Mouse (Mus musculus) neural tube, embryonic 11.5 days (tissue): ENCODE measurements around the gene Zfp512b. TPM values are rescaled to one million over a fixed set of nuclear protein-coding genes. Genes with fewer than 3 reads are reported as not detected.

ENCODE experiments used
- ATAC-seq: fragments of 200-750 bp; cut with Nextera tagmentation; 2 replicates; pipeline ENCODE4 v1.8.0; 2017; ENCODE audit warnings: moderate number of reproducible peaks, mild to moderate bottlenecking, moderate TSS enrichment, moderate library complexity; ENCODE audit not compliant: insufficient read depth, low FRiP score, low TSS enrichment
- DNase-seq: peaks from one replicate; pipeline ENCODE4 v3.0.0-alpha.2; 2015; ENCODE audit warnings: low spot score
- H3K27ac ChIP-seq: fragments of 300-500 bp; sonication (generic); 2 replicates; pipeline ENCODE4 v1.5.1; 2014; ENCODE audit warnings: low read depth, mild to moderate bottlenecking, low read length
- H3K27me3 ChIP-seq: fragments of 300-500 bp; sonication (generic); 2 replicates; pipeline ENCODE4 v1.6.1; 2014; ENCODE audit warnings: mild to moderate bottlenecking, low read length, mixed read lengths; ENCODE audit not compliant: control insufficient read depth, insufficient read depth
- H3K36me3 ChIP-seq: fragments of 300-500 bp; sonication (generic); 2 replicates; pipeline ENCODE4 v1.6.1; 2014; ENCODE audit warnings: mild to moderate bottlenecking, low read length, moderate library complexity, mixed read lengths; ENCODE audit not compliant: control insufficient read depth, insufficient read depth
- H3K4me1 ChIP-seq: fragments of 300-500 bp; sonication (generic); 2 replicates; pipeline ENCODE4 v1.6.1; 2014; ENCODE audit warnings: low read length, mixed read lengths; ENCODE audit not compliant: control insufficient read depth, insufficient read depth
- H3K4me2 ChIP-seq: fragments of 300-500 bp; sonication (generic); 2 replicates; pipeline ENCODE4 v1.6.1; 2014; ENCODE audit warnings: low read depth, mild to moderate bottlenecking, moderate library complexity
- H3K4me3 ChIP-seq: fragments of 300-500 bp; sonication (generic); 2 replicates; pipeline ENCODE4 v1.5.1; 2014; ENCODE audit warnings: low read depth, low read length
- H3K9ac ChIP-seq: fragments of 300-500 bp; sonication (generic); 2 replicates; pipeline ENCODE4 v1.6.1; 2014; ENCODE audit warnings: mild to moderate bottlenecking, low read length
- H3K9me3 ChIP-seq: fragments of 300-500 bp; sonication (generic); 2 replicates; pipeline ENCODE4 v1.6.1; 2016; ENCODE audit warnings: low read length; ENCODE audit not compliant: control insufficient read depth
- WGBS: fragments of 180-500 bp; shearing (Covaris S2); extraction: QIAGEN DNeasy Blood & Tissue Kit; methylation state at CpG from one replicate; pipeline ENCODE4 v1.1.7; 2014; 5-methylcytosine and 5-hydroxymethylcytosine counted together
- polyA plus RNA-seq: library from polyadenylated mRNA; unstranded; fragments of >200 nt; fragmentation: Nextera tagmentation; extraction: Ambion mirVana; gene quantifications from 2 replicates; pipeline ENCODE4 v1.2.1, GENCODE M21; 2014

Zfp512b gene
- polyA plus RNA-seq, 1 experiment from 2014 or later = 38.1 TPM

DNA sequence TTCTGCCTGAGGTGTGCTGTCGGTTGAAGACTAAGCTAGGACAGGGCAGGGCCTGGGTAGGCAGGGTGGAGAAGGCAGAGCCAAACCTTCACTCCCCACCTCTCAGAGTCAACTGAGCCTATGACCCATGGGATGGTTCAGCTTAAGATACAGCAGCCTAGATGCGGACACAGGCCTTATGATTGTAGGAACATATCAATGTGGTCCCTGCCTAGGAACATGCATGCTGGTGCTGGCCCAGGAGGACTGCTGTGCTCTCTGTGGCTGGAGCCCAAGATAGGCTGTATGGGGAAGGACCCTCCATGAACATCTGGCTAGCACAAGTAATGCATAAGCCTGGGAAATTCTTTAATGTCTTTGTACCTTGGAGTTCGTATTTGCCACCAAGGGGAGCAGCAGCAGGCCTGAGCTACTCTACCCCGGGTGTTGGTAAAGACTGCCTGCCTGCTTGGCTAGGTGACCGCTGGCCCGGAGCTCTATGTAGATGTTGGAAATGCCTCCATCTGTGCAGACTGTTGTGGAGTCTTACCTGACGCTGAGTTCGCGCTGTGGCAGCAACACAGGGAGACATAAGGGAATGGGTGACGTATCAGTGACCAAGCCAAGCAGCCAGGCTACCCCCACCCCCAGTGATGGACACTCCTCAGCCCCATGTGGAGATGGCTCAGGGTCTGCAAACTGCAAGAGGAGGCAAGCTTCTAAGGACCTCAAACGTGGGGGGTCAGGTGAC lies 20.5 kb downstream of the Zfp512b start:
- DNase-seq = no peak
- H3K4me3 ChIP-seq = no peak overlapping the region
- H3K9me3 ChIP-seq = no peaks in the 10 kb centered on the region
- no peak overlapping the region for H3K27ac ChIP-seq
- 89% methylated on average over 11 of the region's 11 CpGs for WGBS
- no peaks in the 10 kb centered on the region for H3K36me3 ChIP-seq
- no peak overlapping the region for H3K9ac ChIP-seq
- no peaks in the 10 kb centered on the region for H3K27me3 ChIP-seq
- no peaks in the 10 kb centered on the region for H3K4me1 ChIP-seq
- no peak overlapping the region for H3K4me2 ChIP-seq
- no peak for ATAC-seq

DNA sequence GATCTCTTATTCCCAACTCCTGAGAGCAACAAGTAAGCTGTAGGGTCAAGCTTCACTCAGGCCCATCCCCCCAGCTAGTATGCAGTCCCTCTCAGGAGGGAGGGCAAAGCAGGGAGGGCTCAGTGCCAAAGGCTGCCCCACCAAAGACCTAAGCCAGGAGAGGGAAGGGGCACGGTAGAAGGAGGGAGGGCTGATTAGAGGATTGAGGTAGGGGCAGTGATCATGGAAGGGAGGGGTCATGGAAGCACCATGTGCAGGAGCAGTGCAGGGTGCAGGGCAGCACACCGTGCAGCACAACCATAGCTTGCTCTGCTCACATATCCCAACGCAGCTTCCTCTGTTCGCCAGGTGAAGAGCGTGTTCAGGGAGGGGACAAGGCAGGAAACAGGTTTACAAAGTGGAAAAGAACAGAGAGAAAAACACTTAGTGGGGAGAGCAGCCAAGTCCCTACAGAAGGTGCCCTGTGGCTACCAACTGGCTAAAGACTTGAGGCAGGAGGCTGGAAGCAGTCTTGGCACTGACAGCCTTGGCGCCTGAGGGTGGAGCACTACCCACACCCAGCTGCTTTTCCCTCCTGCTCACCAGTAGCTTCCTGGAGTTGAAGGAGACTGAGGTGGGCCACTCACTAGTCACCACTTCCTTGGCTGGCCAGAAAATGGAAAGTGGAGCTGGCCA lies 21.5 kb downstream of the Zfp512b start:
- no peaks in the 10 kb centered on the region for H3K9me3 ChIP-seq
- DNase-seq = no peak
- no peak overlapping the region for H3K9ac ChIP-seq
- ATAC-seq = no peak
- no peak overlapping the region for H3K4me2 ChIP-seq
- 67% methylated on average over 6 of the region's 6 CpGs for WGBS
- no peaks in the 10 kb centered on the region for H3K36me3 ChIP-seq
- no peaks in the 10 kb centered on the region for H3K4me1 ChIP-seq
- H3K27me3 ChIP-seq = no peaks in the 10 kb centered on the region
- no peak overlapping the region for H3K27ac ChIP-seq
- H3K4me3 ChIP-seq = no peak overlapping the region

DNA sequence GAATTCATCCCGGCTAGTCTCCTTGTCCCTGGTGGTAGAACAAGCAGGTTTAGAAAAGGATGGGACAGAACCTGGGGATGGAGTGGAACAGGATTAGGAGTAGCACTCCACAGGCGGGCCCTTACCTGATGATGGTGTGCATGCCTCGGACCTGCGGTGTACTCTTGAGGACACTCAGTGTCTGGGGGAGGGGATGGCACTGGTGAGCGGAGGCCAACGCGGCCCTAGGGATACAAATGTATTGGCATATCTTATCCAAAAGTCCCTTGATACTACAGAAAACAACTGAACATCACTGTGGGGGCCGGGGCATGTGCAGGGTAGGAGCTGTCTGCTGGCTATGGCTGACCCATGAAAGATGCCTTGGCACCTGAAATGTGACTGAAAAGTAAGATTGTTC lies 22.2 kb downstream of the Zfp512b start:
- H3K4me1 ChIP-seq = no peaks in the 10 kb centered on the region
- H3K9ac ChIP-seq = no peak overlapping the region
- H3K4me2 ChIP-seq = no peak overlapping the region
- no peak overlapping the region for H3K4me3 ChIP-seq
- no peaks in the 10 kb centered on the region for H3K9me3 ChIP-seq
- no peak for ATAC-seq
- no peaks in the 10 kb centered on the region for H3K36me3 ChIP-seq
- H3K27ac ChIP-seq = no peak overlapping the region
- DNase-seq = no peak
- H3K27me3 ChIP-seq = no peaks in the 10 kb centered on the region
- 86% methylated on average over 8 of the region's 8 CpGs for WGBS

DNA sequence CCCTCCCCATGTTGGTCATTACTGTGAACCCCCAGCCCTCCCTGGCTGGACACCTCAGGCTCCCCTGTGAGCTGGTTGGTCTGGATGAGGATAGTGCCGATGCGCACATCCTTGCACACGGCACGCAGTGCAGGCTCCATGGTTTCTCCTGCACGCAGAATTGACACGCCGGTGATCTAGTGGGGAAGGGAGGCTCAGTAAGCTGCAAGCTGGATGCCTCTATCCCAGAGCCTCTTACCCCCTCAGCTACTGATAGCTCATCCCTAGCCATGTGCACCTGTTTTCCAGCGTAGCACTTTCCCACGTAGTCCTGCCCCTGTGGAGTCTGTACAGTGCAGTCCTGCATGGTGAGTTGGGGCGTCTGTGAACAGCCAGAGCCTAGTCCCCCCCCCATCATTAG lies 22.7 kb downstream of the Zfp512b start:
- Histone ChIP-seq H3K27ac (no peak overlapping the region), H3K9ac (no peak overlapping the region), H3K4me1 (no peaks in the 10 kb centered on the region), H3K9me3 (no peaks in the 10 kb centered on the region), H3K4me3 (no peak overlapping the region), H3K4me2 (no peak overlapping the region), H3K27me3 (no peaks in the 10 kb centered on the region), H3K36me3 (no peaks in the 10 kb centered on the region)
- WGBS = 96% methylated on average over 10 of the region's 10 CpGs
- no peak for DNase-seq
- no peak for ATAC-seq

DNA sequence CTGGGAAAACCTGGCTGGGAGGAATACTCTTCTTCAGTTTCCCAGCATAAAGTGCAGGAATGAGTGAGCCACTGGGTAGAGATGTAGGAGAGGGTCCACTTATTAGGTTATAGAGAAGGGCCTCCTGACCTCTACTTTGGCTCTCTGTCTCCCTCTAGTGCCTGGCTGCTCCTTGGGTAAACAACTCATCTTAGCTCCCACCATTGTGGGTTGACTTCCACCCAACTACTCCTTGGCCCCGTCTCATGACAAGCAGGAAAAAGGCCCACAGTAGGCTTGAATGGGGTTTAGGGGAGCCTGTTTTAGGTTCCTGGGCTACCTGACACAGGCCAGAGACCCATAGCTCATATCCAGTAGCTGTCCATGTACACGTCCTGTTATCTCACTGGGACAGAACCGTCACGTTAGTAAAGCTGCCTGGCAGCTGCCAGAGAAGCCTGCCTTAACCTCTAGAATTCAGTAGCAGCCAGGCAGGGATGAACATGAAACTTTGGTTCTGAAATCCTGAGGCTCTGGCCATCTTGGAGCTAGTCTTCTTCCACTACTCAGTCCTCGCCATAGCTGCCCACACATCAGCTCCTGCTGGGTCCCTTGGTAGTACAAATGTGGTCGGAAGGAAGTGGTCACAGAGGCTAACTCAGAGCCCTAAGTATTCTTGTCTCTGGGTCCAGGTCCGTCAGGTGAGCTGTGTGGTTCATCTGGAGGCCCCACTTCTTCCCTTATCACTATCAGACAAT lies 24.2 kb downstream of the Zfp512b start:
- H3K36me3 ChIP-seq = no peaks in the 10 kb centered on the region
- 78% methylated on average over 7 of the region's 7 CpGs for WGBS

DNA sequence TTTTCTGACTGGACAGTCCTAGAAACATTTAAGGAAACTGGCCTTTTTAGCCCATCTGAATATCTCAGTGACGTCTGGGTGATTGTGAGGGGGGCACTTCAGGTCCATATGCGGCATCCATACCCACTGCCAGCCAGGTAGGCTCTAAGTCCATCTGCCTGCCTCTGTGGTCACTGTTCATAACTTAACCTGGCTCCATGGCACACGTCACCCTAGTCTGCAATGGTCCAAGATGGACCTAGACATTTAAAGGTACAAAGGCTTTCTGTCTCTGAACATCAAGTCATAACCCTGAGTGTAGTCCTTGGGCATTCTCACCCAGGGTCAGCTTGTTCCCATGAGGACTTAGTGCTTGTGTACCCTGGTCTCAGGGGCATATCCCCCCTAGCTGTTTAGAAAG lies 25.3 kb downstream of the Zfp512b start:
- H3K4me2 ChIP-seq = no peak overlapping the region
- no peak overlapping the region for H3K4me3 ChIP-seq
- ATAC-seq = no peak
- no peaks in the 10 kb centered on the region for H3K9me3 ChIP-seq
- no peaks in the 10 kb centered on the region for H3K36me3 ChIP-seq
- no peak overlapping the region for H3K27ac ChIP-seq
- no peaks in the 10 kb centered on the region for H3K27me3 ChIP-seq
- no peak overlapping the region for H3K9ac ChIP-seq
- DNase-seq = no peak
- no peaks in the 10 kb centered on the region for H3K4me1 ChIP-seq
- 88% methylated on average over 3 of the region's 3 CpGs for WGBS

More for the DNA sequence above, 24.2 kb downstream of the Zfp512b start:
- Histone ChIP-seq H3K4me3 (no peak overlapping the region), H3K27ac (no peak overlapping the region), H3K9ac (no peak overlapping the region), H3K27me3 (no peaks in the 10 kb centered on the region), H3K4me1 (no peaks in the 10 kb centered on the region), H3K9me3 (no peaks in the 10 kb centered on the region), H3K4me2 (no peak overlapping the region)
- ATAC-seq (no peak), DNase-seq (no peak)

DNA sequence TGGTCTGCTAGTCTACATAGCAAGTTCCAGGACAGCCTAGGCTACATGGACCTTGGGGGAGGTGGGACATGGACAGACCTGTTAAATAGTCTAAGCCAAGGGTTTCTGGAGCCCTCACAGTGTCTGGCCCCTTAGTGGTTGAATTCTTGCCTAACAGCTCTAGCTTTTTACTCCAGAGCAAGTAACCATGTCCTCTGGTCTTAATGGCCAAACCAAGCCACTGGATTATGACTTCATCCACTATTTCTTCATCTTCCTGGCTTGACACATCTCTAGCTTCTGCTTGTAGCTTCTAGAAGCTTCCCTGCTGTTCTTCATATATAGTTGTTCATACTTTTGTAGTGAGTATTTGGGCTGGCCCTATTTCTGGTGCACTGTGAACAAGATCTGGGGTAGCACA lies 38.8 kb downstream of the Zfp512b start:
- peaks cover 15% of the 10 kb centered on the region for H3K36me3 ChIP-seq
- DNase-seq (no peak), ATAC-seq (no peak)
- no peak overlapping the region for H3K9ac ChIP-seq
- no peak overlapping the region for H3K27ac ChIP-seq
- H3K4me3 ChIP-seq = no peak overlapping the region
- H3K9me3 ChIP-seq = no peaks in the 10 kb centered on the region
- H3K4me2 ChIP-seq = no peak overlapping the region
- no peaks in the 10 kb centered on the region for H3K4me1 ChIP-seq
- H3K27me3 ChIP-seq = no peaks in the 10 kb centered on the region

DNA sequence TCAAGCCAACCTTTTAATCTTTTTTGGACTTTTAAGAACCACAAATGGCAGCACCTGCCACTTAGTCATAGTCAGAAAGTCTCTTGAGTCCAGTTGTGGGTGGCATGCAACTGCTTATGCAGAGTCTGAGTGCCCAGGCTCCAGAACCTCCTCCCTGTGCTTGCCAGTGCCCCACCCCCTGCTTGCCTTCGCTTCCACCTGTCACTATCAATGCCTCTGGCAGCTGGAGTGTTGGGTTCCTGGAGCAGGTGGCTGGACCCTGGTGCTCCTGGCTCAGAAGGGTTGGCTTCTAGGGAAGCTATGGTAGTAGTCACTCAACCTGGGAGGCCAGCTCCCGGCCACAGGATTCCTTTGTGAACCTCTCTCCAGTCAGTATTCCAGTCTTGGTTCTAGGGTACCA lies 42.4 kb downstream of the Zfp512b start:
- Histone ChIP-seq H3K27me3 (no peaks in the 10 kb centered on the region), H3K9ac (no peak overlapping the region), H3K36me3 (peaks cover 19% of the 10 kb centered on the region), H3K4me2 (no peak overlapping the region), H3K27ac (no peak overlapping the region), H3K4me1 (no peaks in the 10 kb centered on the region), H3K4me3 (no peak overlapping the region), H3K9me3 (no peaks in the 10 kb centered on the region)
- ATAC-seq (no peak), DNase-seq (no peak)
- WGBS = 100% methylated on average over 2 of the region's 2 CpGs
